Mouse (Mus musculus) c-Kit-positive CD71-positive TER-119-negative erythroid progenitor cells, embryonic 14.5 days (primary cell): ENCODE results near the gene Syna.

Experiments
- DNase-seq: peaks from one replicate; pipeline ENCODE4 v3.0.0-alpha.2; 2013; ENCODE audit warnings: low read depth

Syna gene

DNA sequence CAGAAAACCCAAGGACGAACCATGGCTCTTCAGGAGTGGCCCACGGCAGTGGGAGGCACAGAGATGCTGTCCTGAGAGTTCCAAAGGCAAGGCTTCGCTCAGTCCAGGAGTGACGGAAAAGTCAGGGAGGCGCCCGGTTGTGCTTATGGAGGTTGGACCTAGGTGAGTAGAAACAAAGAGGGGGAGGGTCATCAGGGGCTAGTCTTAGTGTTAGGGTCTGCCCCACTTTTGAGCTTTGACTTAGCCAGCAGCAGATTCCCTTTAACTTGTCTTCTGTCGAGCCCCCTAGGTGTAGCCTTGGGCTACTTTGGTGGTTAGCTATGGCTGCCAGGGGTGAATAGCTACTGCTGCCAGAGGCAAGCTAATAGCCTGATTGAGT, at the start of gene Syna:
Gene Syna, minus strand, starts transcription at position 101 of the 379 bp plus-strand sequence.
- DNase-seq = no peak

DNA sequence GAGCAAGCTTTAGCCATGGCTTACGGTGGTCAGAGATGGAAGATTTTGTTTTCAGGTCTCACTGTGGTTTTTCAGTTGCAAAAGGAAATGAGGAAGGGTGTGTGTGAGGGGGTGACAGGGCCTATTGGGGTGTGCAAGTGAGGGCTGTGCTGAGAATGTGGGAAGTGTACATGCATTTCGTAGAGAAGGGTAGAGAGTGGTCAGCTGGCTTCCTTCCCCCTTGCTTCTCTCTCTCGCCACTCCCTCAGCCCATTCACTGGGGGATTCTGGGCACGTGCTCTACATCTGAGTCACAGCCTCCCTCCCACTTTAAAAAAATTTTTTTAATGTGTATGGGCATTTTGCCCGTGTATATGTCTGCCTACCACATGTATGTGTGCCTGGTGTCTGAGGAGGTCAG, 47.1 kb upstream of the Syna start:
- no peak for DNase-seq

- no peak for DNase-seq
Measured at GRCm38 (mm10) chr5:134606314-134606713, 46.3 kb upstream of the Syna start.

- no peak for DNase-seq
Measured at GRCm38 (mm10) chr5:134604376-134604775, 44.4 kb upstream of the Syna start.

DNA sequence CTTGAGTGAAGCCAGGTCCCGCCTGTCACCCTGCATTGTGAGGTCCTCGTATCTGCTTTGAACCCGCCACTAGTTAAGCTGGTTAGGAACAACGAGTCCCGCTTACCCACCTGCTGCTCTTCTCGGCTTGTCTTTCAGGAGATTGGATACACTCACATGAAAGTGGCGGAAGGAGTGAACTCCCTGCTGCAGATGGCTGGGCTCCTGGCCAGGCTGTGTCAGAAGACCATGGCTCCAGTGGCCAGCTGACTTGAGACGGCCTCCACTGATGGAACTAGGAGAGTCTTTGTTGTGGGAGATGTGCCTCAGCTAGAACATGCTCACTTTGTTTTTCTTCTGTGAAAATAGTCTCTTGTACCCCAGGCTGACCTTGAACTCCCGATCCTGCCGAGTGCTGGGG, 37.7 kb upstream of the Syna start:
- no peak for DNase-seq

DNA sequence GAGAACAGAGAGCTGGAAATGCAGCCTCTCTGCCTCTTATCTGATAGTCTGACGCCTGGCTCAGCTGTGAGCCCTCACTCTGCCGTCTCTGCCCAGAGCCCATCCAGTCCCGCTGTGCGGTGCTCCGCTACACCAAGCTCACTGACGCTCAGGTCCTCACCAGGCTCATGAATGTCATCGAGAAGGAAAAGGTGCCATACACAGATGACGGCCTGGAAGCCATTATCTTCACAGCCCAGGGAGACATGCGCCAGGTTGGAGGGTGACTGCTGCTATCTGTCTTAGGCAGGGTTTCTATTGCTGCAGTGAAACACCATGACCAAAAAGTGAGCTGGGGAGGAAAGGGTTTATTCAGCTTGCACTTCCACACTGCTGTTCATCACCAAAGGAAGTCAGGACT, 33.1 kb upstream of the Syna start:
- DNase-seq = peak; percentile 75

DNA sequence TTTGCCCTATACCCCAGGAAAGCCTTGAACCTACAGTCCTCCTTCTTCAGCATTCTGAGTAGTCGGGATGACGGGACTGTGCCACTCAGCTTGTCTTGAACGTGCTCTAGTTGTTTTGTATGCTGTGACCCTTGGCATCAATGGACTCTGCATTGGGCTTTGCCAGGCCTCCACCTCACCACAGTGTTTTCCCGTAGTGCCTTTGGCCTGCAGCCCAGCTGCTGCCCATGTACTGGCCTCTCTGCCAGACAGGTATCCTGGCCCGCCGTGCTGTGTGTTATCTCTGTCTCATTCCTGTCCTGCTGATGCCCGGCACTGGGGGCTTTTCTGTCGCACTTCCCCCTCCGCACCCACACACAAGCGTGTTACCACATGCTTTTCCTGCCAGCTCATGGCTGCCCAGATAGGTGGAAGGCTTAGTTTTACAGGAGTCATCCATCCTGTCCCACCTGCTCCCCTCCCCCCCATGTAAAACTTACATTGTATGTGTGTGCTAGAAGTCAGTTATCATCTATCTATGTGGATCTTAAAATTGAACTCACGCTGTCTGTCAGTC, 32.1 kb upstream of the Syna start:
- DNase-seq = no peak

GRCm38 (mm10) chr5:134589900-134590299, 29.9 kb upstream of the Syna start:
- no peak for DNase-seq

DNA sequence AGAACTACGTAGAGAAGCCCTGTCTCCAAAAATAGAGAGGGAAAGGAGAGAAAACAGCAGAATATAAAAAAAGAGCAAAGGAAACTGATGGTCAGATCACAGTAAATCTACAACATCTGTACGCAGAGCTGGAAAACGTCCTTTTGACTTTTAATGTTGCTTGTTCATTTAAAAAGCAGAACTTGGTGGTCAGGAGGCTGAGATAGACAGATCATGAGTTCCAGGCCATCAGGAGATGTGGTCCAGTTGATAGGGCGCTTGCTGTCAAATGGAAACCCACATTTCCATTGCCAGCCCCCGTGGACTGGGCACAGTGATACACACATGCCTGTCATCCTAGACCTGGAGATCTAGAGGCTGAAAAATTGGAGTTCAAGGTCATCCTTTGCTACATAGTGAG, 24.8 kb upstream of the Syna start:
- no peak for DNase-seq

GRCm38 (mm10) chr5:134583884-134584213, 23.9 kb upstream of the Syna start:
- no peak for DNase-seq

GRCm38 (mm10) chr5:134583006-134583883, 23.3 kb upstream of the Syna start:
- no peak for DNase-seq

GRCm38 (mm10) chr5:134582221-134582907, 22.4 kb upstream of the Syna start:
- peak; percentile 96 for DNase-seq

GRCm38 (mm10) chr5:134581146-134581545, 21.2 kb upstream of the Syna start, which contains the start of gene Rfc2:
Gene Rfc2, plus strand, starts transcription at chr5:134581366.
- DNase-seq = no peak

GRCm38 (mm10) chr5:134579135-134579534, 19.2 kb upstream of the Syna start:
- no peak for DNase-seq

GRCm38 (mm10) chr5:134577534-134577933, 17.6 kb upstream of the Syna start:
- DNase-seq = no peak

DNA sequence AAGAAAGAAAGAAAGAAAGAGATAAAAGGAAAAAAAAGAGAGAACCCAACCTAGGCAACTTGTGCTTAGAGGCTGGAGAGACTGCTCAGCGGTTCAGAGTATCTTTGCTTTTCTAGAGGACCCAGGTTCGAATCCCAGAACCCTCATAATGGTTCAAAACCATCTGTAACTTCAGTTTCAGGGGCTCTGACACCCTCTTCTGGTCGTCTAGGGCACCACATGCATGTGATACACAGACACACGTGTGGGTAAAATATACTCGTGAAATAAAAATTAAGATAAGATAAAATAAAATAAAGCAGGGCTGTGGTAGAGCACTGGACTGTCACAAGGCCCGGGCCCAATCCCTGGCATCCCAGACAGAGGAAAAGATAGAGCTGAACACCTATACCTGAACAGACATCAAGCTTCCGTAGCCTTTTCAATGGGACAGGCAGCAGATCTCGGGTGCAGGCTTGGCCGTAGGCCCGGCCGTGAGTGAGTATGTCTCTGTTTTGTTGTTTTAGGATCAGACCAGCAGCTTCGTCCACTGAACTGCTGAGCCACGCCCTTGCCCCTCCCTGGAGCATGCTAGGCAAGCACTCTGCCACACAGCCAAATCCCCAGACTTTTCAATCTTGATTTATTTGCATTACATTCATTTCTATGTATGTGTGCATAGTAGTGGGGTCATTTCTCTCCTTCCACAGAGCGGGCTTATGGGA, 16.7 kb upstream of the Syna start:
- DNase-seq = no peak

GRCm38 (mm10) chr5:134575833-134576232, 15.9 kb upstream of the Syna start:
- DNase-seq = no peak

- no peak for DNase-seq
Measured at GRCm38 (mm10) chr5:134572508-134573214, 12.7 kb upstream of the Syna start.

DNA sequence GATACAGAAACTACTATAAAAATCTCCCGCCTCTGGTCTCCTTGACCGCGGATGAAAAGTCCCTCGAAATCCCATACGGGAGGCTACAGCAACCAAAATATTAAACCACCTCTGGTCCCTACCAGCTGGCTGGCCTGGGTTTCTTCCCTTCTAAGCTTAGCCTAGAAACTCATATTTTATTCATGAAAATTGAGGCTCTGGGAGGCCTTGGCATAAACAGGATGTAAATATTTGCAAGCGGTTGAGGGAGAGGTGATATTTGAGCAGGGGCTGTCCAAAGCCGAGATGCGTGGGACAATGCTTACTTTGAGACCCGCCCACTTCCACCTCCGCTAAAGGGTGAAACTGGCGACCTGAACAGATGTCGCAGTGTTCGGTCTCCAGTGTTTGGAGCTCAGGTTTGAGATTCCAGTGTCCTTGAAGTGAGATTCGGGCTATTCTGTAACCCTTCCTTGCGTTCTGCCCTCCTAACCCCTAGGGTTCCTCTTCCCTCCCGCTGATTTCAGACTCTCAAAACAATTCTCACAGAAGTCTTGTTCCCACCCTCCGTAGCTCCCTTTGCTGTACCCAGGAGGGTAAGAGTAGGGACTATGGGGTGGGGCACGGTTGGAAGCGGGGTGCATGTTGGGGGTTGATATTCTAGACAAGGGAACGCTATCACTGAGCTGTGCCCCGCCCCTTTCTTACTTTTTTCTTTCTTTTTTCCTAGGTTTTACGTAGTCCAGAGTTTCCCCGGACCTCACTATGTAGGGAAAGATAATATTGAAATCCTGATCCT, 11.9 kb upstream of the Syna start:
- peak; percentile 51 for DNase-seq

DNA sequence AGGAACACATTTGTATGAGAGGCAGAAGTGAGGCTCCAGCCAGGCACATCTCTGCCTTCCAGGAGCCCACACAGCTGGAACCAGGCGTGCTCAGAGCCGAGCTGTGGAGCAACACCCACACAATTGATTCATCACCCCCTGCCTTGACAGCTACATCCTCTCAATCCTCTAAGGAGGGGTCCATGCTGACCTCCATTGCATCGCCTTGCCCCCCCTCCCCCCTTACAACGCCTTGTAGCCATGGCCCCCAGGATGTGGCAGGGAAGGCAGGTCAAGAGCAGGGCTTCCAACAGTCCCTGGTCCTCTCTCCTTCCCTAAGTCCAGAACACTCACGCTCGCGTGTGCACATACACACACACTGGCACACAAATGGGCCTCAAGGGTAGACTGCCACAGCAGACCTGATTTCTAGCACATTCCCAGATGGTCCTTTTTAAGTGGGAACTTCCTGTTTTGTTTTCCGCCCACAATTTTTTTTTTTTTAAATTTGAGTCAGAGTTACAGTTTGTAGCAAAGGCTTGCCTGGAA, 9.1 kb upstream of the Syna start:
- DNase-seq = no peak

GRCm38 (mm10) chr5:134568030-134568429, 8.1 kb upstream of the Syna start:
- DNase-seq = no peak
